Mouse (Mus musculus) layer of hippocampus, adult 2 months (tissue): ENCODE measurements around the gene Nfrkb. TPM values are rescaled to one million over a fixed set of nuclear protein-coding genes. Genes with fewer than 3 reads are reported as not detected.

Source experiments
- DNase-seq, 2 experiments: peaks; one replicate each; pipeline ENCODE4 v3.0.0; 2022; ENCODE audit warnings: low spot score in 2 of 2
- H3K27ac ChIP-seq: fragments of 200-600 bp; 2 replicates; pipeline ENCODE4 v1.8.1; 2022
- H3K4me3 ChIP-seq: fragments of 200-600 bp; 2 replicates; pipeline ENCODE4 v1.8.1; 2022; ENCODE audit warnings: mild to moderate bottlenecking
- CTCF ChIP-seq: fragments of 200-600 bp; conservative IDR thresholded peaks from 2 replicates; pipeline ENCODE4 v1.8.1; 2022; ENCODE audit warnings: antibody characterized with exemption, mild to moderate bottlenecking, moderate library complexity
- long read RNA-seq, 2 experiments: library from polyadenylated mRNA; stranded (forward); transcript quantifications; one replicate each; pipeline ENCODE4 v2.0.0; 2021; ENCODE audit warnings: borderline mapping rate in 2 of 2
- total RNA-seq, 2 experiments: library from RNA; stranded (reverse); gene quantifications; 2 replicates each; pipeline ENCODE4 v1.2.3; 2021

The Nfrkb gene
- 10 to 100 TPM; 33.1 to 33.6 TPM for total RNA-seq
- long read RNA-seq, experiment 1, full-length matches to known transcripts: 2 of 13 reads
- long read RNA-seq, experiment 1, partial matches to known transcripts: 3 of 13 reads
- long read RNA-seq, experiment 1, other reads (novel, unspliced or antisense): 8 of 13 reads
- long read RNA-seq, experiment 2, full-length matches to known transcripts: 2 of 7 reads
- long read RNA-seq, experiment 2, partial matches to known transcripts: 2 of 7 reads
- long read RNA-seq, experiment 2, other reads (novel, unspliced or antisense): 3 of 7 reads

DNA sequence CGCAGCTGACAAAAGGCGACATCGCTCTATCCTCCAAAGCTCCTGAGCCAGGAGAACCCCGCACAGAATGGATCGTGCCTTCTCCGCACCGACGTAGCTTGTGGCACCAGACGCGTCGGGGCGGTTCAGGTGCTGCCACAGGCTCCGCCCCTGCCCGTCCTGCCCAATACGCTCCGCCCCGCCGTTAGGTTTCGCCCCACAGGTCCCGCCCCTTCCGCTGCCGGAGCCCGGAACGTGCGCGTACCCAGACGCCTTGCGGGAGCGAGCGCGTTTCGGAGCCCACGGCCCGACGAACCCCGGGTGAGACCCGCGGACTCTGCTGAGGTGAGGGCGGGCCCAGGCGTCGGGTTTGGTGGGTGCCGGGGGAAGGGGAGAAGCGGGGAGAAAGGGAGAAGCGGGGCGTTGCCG lies at the start of gene Nfrkb:
Nfrkb (plus strand) TSS at position 246 of the 408 bp plus-strand sequence.
- Histone ChIP-seq H3K27ac (peak within 1 kb of the TSS; percentile 86), H3K4me3 (peak within 1 kb of the TSS; percentile 92)
- DNase-seq: peak; percentile 96 to 97
- TF ChIP-seq CTCF: no peak

DNA sequence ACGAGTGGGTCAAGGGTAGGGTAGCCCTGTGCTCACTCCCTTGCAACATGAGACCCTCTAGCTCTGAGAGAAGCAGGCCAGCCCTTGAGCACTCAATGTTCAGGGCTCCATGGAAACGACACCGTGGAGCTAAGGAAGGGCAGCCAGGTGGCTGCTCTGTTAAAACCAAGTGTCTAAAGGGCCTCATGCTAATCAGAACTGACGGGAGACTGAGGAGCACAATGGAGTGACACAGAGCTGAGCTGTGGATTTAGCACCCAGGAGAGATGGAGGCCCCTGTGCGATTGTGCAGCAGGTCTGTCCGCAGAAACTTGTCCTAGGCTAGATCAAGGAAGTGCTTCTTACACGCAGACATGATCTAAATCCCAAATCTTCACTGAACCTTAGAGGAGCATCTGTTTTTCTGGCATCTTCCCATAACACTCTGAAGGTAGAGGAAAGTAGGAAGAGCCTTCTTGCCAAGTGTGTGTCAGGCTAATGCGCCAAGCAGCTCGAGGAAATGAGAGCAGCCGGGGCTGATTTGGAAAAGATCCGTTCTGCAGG lies 41.6 kb upstream of the Nfrkb start:
- no peak overlapping the region for H3K27ac ChIP-seq

DNA sequence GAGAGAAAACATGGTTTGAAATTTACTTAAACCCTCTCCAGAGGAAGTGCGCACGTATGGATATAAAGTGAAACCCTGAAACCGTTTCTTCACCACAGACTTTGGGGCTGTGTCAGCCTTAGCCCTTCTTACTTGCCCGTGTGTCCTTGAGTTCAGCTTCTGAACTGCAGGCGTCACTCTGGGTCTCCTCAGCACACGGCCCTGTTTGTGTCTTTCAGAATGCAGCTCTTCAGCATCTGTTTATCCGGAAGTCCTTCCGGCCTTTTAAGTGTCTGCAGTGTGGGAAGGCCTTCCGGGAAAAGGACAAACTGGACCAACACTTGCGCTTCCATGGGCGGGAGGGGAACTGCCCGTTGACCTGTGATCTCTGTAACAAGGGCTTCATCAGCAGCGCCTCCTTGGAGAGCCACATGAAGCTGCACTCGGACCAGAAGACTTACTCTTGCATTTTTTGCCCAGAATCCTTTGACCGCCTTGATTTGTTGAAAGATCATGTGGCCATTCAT lies 39.4 kb upstream of the Nfrkb start:
- TF ChIP-seq CTCF: peak; percentile 8; the same call in 1 of the 2 replicates
- no peak overlapping the region for H3K27ac ChIP-seq
- H3K4me3 ChIP-seq: no peak overlapping the region
- DNase-seq: no peak

More for the DNA sequence above, 41.6 kb upstream of the Nfrkb start:
- no peak for DNase-seq
- TF ChIP-seq CTCF: no peak
- no peak overlapping the region for H3K4me3 ChIP-seq

DNA sequence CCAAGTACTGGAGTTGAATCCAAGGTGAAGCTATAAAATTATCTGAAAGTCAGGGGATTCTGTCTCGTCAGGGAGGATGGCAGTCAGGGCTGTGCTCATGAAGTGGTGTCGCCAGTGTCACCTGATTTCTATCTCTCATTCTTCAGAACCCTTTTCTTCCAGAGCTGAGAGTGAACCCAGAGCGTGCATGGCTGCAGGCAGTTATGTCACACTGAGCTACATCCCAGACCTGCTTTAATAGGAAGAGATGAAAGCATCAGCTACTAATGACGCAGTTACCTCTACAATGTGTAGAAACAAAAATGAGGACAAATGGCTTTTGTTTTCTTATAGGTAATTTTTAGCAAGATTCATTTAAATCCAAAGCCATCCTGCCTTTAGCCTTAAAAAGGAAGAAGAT lies 37.5 kb upstream of the Nfrkb start:
- no peak overlapping the region for H3K4me3 ChIP-seq
- no peak for DNase-seq
- H3K27ac ChIP-seq: no peak overlapping the region
- TF ChIP-seq CTCF: no peak

DNA sequence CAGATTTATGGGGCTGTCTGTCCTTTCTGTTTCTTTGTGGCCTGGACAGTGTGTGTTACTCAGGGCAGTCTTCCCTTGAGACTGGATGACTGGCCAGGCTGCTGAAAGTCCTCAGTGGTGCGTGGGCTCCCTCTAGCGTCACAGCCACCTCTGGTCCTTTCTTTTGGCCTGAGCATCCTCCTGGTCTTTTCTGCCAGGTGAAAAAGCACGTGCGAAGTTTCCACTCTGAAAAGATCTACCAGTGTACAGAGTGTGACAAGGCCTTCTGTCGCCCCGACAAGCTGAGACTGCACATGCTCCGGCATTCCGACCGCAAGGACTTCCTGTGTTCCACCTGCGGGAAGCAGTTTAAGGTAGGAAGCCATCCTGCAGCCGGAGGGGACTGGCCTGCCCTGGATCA lies 37.1 kb upstream of the Nfrkb start:
- TF ChIP-seq CTCF: peak; percentile 94
- no peak overlapping the region for H3K27ac ChIP-seq
- peak; percentile 28 to 75 for DNase-seq
- H3K4me3 ChIP-seq: no peak overlapping the region

DNA sequence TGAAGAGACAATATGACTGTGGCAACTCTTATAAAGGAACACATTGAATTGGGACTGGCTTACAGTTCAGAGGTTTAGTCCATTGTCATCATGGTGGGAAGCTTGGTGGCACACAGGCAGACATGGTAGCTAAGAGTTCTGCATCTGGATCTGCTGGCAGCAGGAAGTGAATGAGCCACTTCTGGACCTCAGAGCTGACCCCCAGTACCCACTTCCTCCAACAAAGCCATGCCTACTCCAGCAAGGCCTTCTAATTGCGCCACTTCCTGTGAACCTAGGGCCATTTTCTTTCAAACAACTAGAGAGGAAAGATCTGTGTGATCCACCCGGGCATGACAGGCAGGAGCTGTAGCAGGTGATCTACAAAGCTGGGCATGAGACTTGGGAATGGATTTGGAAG lies 33.3 kb upstream of the Nfrkb start:
- H3K4me3 ChIP-seq: no peak overlapping the region
- no peak for TF ChIP-seq CTCF
- H3K27ac ChIP-seq: no peak overlapping the region
- DNase-seq: no peak

DNA sequence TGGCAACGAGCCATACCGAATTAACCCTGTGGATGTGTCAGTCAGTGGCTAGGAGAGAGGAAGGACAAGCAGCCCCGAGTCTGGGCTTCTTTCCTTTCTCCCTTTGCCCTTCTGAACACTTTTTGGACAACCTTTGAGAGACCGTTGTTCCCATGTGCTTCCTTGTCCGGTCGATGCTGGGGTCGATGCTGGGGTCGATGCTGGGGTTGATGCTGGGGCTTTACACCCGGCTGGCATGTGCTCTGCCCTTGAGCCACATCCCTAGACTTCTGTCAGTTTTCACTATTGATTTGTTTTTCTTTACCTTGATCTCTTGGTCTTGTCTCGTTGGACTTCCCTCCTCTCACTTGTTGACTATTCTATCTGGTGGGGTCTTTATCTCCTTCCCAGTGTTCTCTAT lies 32.5 kb upstream of the Nfrkb start:
- TF ChIP-seq CTCF: no peak
- Histone ChIP-seq H3K4me3 (no peak overlapping the region), H3K27ac (no peak overlapping the region)
- DNase-seq: no peak

DNA sequence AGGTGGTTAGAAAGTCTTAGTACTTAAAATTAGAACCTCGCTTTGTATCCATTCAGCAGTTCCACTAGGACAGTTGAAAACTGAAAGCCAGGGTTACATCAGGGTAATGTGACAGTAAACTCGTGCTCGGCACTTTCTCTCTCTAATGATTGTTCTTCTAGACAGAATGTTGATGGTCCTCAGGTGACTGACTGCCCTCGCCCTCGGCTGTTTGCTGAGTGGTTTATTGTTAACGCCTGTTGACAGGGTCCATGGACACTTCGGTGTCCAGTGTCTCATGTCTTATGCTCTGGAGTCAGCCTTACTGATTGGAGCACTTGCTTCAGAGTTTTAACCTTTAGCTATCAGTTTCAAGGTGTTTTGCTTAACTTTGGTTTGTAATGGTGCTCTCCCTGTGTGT lies 31.9 kb upstream of the Nfrkb start:
- H3K27ac ChIP-seq: no peak overlapping the region
- H3K4me3 ChIP-seq: no peak overlapping the region
- no peak for DNase-seq
- TF ChIP-seq CTCF: no peak

DNA sequence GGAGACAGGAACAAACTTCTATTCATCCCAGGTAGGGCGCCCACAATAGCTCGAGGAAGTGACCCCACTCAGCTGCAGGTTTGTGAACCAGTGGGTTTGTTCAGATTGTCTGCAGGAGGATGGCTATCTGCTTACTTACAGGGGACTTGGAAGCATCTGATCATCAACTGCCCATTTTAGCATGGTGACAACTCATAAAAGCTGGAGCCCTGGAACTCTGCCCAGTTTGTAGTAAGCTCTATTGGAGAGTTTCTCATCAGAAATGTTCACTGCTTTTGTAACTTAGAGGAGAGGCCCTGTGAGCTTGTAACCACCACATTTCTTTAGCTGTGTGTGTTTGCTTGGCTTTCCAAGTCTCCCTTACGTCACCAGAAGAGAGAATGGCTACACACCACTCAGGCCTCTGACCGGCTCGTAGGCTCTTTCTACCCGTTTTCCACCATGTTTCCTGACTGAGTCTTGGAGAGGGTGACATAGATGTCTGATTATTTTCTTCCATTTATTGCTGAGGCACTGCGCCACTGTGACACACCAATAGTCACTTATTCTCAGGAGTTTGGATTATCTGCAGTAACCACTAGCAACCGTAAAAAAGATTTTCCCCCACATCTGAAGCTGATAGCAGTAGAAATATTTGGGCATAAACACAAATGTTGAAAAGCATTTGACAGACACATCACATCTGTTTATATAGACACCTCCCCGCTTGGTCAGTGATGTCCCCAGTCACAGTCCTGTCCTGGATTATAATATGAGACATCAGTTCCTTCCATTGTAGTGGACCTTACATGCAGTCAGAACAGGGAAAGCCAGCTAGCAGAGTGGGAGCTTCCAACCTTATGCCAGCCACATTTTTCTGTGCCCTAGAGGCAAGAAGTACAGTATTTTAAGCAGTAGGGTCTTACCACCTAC lies 22.0 kb upstream of the Nfrkb start:
- peak; percentile 45 to 55 for DNase-seq
- Histone ChIP-seq H3K27ac (no peak overlapping the region), H3K4me3 (no peak overlapping the region)
- TF ChIP-seq CTCF: no peak

DNA sequence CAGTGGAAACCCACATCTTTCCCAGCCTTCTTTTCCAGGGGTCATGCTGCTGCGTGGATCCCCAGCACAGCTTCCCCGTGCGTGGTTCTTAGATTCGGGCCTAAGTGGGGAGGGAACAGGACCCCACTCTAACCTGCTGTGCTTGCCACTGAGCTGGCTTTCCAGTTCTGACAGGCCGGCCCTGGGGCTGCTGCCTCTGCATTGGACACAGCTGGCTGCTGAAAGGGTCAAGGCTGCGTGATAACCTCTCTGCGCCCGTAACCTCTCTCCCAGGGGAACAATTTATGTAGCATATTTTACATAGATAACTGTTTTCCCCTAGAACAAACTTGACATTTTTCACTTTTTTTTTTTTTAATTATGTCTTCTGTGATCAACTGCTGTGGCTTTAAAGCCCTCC lies 20.9 kb upstream of the Nfrkb start:
- H3K4me3 ChIP-seq: no peak overlapping the region
- DNase-seq: no peak
- no peak for TF ChIP-seq CTCF
- H3K27ac ChIP-seq: no peak overlapping the region

DNA sequence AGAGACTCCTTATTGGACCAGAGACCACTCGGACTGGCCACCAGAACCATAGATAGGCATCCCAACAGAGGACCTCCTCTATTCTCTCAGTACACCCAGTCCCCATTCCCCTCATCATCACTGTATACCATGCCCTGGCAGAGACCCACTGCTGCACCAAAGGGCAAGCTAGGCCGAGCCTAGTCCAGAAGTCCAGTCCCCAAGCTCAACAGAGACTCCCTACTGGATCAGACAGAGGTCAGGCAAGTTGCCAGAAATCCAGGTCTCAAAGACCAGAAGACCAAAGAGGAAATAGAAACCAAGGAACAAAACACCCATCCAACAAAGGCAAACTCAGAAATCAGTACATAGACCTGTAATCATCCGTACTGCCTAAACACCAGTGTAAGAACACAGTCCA lies 14.3 kb upstream of the Nfrkb start:
- H3K4me3 ChIP-seq: no peak overlapping the region
- no peak for DNase-seq
- no peak for TF ChIP-seq CTCF

DNA sequence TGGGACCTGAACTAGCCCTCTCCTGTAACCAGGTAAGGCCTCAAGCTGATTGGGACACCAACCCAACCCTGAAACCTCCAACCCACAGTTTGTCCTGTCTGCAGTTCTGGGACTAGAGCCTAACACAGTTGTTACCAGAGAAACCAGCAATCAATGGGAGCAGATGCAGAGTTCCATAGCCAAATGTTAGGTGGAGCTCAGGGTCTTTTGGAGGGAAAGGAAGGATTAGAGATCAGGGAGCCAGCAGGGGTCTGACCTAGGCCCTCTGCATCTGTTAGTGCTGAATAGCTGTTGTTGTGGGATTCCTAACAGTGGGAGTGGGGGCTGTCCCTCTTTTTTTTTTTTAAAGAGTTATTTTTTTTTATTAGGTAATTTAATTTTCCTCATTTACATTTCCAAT lies 9.3 kb upstream of the Nfrkb start:
- H3K4me3 ChIP-seq: no peak overlapping the region
- no peak for DNase-seq
- no peak overlapping the region for H3K27ac ChIP-seq
- TF ChIP-seq CTCF: no peak

More for the DNA sequence above, 14.3 kb upstream of the Nfrkb start:
- no peak overlapping the region for H3K27ac ChIP-seq
